Mouse (Mus musculus) cerebellum, adult 2 months (tissue): ENCODE results near the gene Olfr148.

Source experiments
- CTCF ChIP-seq: fragments of 200-500 bp; IDR thresholded peaks from 2 replicates; pipeline ENCODE4 v1.5.1; 2011; ENCODE audit warnings: low read depth, mild to moderate bottlenecking, control low read depth, low read length, moderate library complexity, borderline replicate concordance; ENCODE audit not compliant: insufficient read depth
- POLR2A ChIP-seq: fragments of 200-500 bp; IDR thresholded peaks from 2 replicates; pipeline ENCODE4 v1.6.1; 2011; ENCODE audit warnings: low read length, control low read depth, borderline replicate concordance; ENCODE audit not compliant: insufficient read depth

DNA sequence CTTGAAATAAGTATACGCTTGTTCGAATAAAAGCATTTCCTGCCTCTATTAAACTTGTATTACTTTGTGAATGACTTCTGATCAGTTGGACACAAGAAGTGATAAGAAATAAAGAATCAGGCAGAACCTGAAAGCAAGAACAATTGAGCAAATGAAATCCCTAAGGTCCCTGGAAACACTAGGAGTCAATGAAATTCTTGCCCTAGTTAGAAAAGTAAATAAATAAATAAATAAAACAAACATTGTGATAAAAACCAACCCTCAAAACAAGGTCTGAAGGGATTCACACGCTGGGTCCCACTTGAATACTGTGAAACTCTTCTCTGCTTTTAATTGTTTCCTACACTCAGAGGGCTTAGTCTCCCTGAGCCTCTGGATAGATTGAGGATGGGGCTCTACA lies at the start of gene Olfr148:
- TF ChIP-seq CTCF, result no peak
- no peak for TF ChIP-seq POLR2A
